Mouse (Mus musculus): ENCODE results near the gene Ndufb5.

- TF ChIP-seq POLR2A (IDR thresholded peaks at IDR 0.05; ENCODE audit: insufficient read depth, low read depth, low read length) (no peak), EP300 (IDR thresholded peaks at IDR 0.05; ENCODE audit: insufficient read depth, low read depth, low read length) (peak; percentile 77), CTCF (IDR thresholded peaks at IDR 0.05) (peak; percentile 100; the same call in 1 of the 2 replicates)
Observed at GRCm38 (mm10) chr3:32698228-32698863, 38.4 kb upstream of the Ndufb5 start.
